Mouse (Mus musculus): ENCODE measurements around the gene Polr3h. TPM values are rescaled to one million over a fixed set of nuclear protein-coding genes. Genes with fewer than 3 reads are reported as not detected.

Gene Polr3h
- total and polyA plus RNA-seq, 3 experiments = 40.5 to 224 (median 59.3) TPM

DNA sequence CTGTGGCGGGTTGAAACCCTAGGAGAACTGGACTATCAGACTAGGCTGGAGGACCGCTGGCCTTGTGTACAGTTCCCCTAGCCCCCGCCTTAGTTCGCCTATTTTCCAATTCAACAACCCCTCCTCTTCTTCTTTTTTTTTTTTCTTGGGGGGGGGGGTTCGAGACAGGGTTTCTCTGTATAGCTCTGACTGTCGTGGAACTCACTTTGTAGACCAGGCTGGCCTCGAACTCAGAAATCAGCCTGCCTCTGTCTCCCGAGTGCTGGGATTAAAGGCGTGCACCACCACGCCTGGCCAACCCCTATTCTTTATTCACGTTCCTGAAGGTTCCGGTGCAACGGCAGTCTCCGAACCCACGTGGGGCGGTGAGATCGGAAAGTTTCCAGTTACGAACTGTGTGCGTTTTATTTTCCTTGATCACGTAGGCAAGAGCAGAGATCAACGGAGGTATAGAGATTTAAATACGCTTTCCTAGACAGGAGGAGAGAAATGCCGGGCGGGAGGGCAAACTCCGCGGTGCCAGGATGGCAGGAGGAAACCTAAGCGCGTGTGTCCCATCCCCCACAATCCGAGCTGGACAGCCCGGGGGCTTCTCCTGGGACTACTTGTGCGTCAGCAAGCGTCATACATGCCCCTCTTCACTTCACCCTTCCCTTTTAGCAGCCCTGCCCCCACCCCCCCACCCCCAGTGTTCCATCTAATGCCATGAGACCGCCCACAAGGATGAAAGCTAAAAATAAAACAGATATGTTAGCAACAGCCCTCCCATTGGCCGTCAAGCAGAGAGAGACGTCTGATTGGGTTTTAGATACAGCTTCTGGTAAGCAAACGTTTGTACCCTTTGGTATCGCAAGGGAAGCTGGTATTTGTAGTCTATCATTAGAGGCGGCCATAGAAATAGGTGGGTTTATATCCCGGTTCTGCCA, 66.4 kb downstream of the Polr3h start (continued):
- TF ChIP-seq TBP (conservative IDR thresholded peaks at IDR 0.05; ENCODE audit: low read depth, low read length) (0 out of 2 replicates have a peak, but pooled peaks have one; percentile 39), CHD2 (IDR thresholded peaks at IDR 0.05; ENCODE audit: low read length) (peak; percentile 91), RAD21 (IDR thresholded peaks at IDR 0.05; ENCODE audit: low read depth, low read length) (no peak), BHLHE40 (IDR thresholded peaks at IDR 0.05; ENCODE audit: low read depth, low read length) (peak; percentile 90)

DNA sequence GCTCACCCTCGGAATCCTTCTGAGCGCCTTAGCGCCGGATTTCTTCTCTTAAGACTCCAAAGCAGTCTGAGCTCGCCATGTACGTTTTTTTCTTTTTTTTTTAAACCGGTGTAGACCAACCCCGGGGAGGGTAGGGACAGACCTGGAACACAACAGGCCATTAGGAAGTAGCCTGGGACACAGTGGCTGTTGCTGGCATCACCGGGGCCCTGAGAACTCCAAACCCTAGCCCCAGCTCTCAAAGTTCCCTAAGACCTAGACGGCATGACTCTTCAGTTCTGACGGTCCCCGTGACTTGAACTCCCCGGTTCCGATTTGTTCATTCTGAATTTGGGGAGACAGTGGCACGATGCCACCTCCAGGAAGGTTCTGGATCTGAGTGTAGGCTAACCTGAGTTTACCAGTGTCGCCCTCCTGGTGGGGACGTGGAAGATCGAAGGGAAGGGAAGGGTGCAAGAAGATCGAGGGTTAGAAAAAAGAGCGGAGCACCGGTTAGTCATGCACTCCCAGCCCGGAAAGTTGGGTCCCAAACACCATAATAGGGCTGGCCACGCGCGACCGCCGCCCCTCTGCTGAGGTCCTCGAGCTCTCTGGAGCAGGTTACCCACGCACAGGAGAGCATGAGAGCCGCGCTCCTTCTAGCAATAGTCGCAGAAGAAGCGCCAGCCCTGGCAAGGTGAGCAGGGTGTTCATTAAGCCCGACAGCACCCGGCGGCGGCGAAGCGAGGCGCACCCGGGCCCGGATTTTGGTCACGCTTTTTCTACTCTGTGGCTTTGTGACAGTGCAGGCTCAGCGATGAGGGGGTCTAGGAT, 67.3 kb downstream of the Polr3h start, which contains the start of gene Tob2:
Gene Tob2, minus strand, starts transcription at position 280 of the 813 bp plus-strand sequence.
- Histone ChIP-seq H3K36me3 (replicated peaks in 1 of 2; ENCODE audit: control insufficient read depth in 1 of 2, insufficient read depth in 1 of 2, low read length in 1 of 2) (peaks cover 0 to 17% of the 10 kb centered on the region in 2 experiments), H3K27ac (ENCODE audit: insufficient read depth, low read depth) (peak within 1 kb of the TSS; percentile 86), H3K4me2 (ENCODE audit: insufficient read depth, low read depth, poor library complexity, severe bottlenecking) (peak within 1 kb of the TSS; percentile 58), H3K4me1 (ENCODE audit: control insufficient read depth in 1 of 2, insufficient read depth in 2 of 2) (peaks cover 3 to 22% of the 10 kb centered on the region in 2 experiments; a peak in 2 of 4 replicates), H3K4me3 (replicated peaks in 1 of 3; ENCODE audit: low read depth in 2 of 3, low read length in 2 of 3, poor library complexity in 1 of 3) (peak within 1 kb of the TSS; percentile 74 to 89 (median 89)), H3K9ac (ENCODE audit: insufficient read depth, low read depth) (peak within 1 kb of the TSS; percentile 85), H3K27me3 (replicated peaks) (no peaks in the 10 kb centered on the region), H3K79me2 (replicated peaks; ENCODE audit: control insufficient read depth, extremely low read depth, insufficient read depth, poor library complexity, severe bottlenecking) (peaks cover 37% of the 10 kb centered on the region), H3K9me3 (replicated peaks; ENCODE audit: low read length) (no peaks in the 10 kb centered on the region)
- peak; percentile 70 for TF ChIP-seq ZNF384 (IDR thresholded peaks at IDR 0.05; ENCODE audit: low read depth, low read length)
- TF ChIP-seq E2F4 (IDR thresholded peaks at IDR 0.05; ENCODE audit: insufficient replicate concordance, low read depth, low read length) = no peak
- 0 out of 2 replicates have a peak, but pooled peaks have one; percentile 2 for TF ChIP-seq RCOR1 (conservative IDR thresholded peaks at IDR 0.05; ENCODE audit: low read depth, low read length)
- in situ Hi-C loops (cut with MboI; ENCODE audit: low pct_ligation_motif_present, low pct_unique_long_range_greater_than_20kb, low sequenced_read_pairs) = no loop called here
- dilution Hi-C loops (cut with MboI; ENCODE audit: extremely low pct_ligation_motif_present, extremely low pct_unique_long_range_greater_than_20kb, low sequenced_read_pairs) = no loop called here
- peak; percentile 53 for DNase-seq (ENCODE audit: extremely low read depth)

DNA sequence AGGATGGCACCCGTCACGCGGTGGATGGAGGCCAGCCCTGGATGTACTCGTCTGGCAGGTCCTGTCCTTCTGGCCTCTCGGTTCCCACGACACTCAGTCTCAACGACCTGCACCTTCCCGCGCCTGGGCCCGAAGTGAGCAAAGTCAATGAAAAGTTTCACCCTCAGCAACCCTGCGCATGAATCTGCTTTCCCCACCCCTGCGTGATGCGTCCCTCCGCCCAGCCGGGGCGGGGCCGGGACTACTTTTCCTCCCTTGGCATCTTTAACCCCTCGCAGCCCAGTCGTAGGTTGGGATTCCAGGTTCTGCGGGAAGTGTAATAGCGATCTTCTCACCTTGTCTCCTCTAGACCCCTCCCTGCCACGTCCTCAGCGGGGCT, 67.9 kb downstream of the Polr3h start:
- Histone ChIP-seq H3K9ac (ENCODE audit: insufficient read depth, low read depth) (peak overlapping the region; percentile 85), H3K9me3 (replicated peaks; ENCODE audit: low read length) (no peaks in the 10 kb centered on the region), H3K4me1 (ENCODE audit: control insufficient read depth in 1 of 2, insufficient read depth in 2 of 2) (peaks cover 3 to 22% of the 10 kb centered on the region in 2 experiments; a peak in 2 of 4 replicates), H3K27me3 (replicated peaks) (no peaks in the 10 kb centered on the region), H3K27ac (ENCODE audit: insufficient read depth, low read depth) (peak overlapping the region; percentile 86), H3K4me3 (replicated peaks in 1 of 3; ENCODE audit: low read depth in 2 of 3, low read length in 2 of 3, poor library complexity in 1 of 3) (peak overlapping the region; percentile 74 to 89 (median 89)), H3K79me2 (replicated peaks; ENCODE audit: control insufficient read depth, extremely low read depth, insufficient read depth, poor library complexity, severe bottlenecking) (peaks cover 38% of the 10 kb centered on the region), H3K4me2 (ENCODE audit: insufficient read depth, low read depth, poor library complexity, severe bottlenecking) (peak overlapping the region; percentile 58), H3K36me3 (replicated peaks in 1 of 2; ENCODE audit: control insufficient read depth in 1 of 2, insufficient read depth in 1 of 2, low read length in 1 of 2) (peaks cover 3 to 19% of the 10 kb centered on the region in 2 experiments)
- dilution Hi-C loops (cut with MboI; ENCODE audit: extremely low pct_ligation_motif_present, extremely low pct_unique_long_range_greater_than_20kb, low sequenced_read_pairs) = no loop called here
- in situ Hi-C loops (cut with MboI; ENCODE audit: low pct_ligation_motif_present, low pct_unique_long_range_greater_than_20kb, low sequenced_read_pairs) = no loop called here
- peak; percentile 88 for DNase-seq (ENCODE audit: extremely low read depth)
- no peak for TF ChIP-seq RAD21 (IDR thresholded peaks at IDR 0.05; ENCODE audit: low read depth, low read length)
- TF ChIP-seq POLR2AphosphoS2 (IDR thresholded peaks at IDR 0.05; ENCODE audit: low read depth, low read length) = peak; percentile 99
- peak; percentile 79; the same call in 1 of the 2 replicates for TF ChIP-seq ZNF384 (IDR thresholded peaks at IDR 0.05; ENCODE audit: low read depth, low read length)
- TF ChIP-seq HCFC1 (IDR thresholded peaks at IDR 0.05; ENCODE audit: low read depth, low read length) = peak; percentile 78
- TF ChIP-seq BHLHE40 (IDR thresholded peaks at IDR 0.05; ENCODE audit: low read depth, low read length) = peak; percentile 68
- TF ChIP-seq ZC3H11A (IDR thresholded peaks at IDR 0.05; ENCODE audit: low read depth, low read length) = no peak
- TF ChIP-seq GABPA (IDR thresholded peaks at IDR 0.05; ENCODE audit: insufficient replicate concordance, low read depth, low read length) = no peak
- peak; percentile 94 for TF ChIP-seq CHD2 (IDR thresholded peaks at IDR 0.05; ENCODE audit: low read length)
- no peak; the same call in none of the 2 replicates for TF ChIP-seq ELF1 (IDR thresholded peaks at IDR 0.05; ENCODE audit: low read depth, low read length)
- peak; percentile 98 for TF ChIP-seq SIN3A (IDR thresholded peaks at IDR 0.05; ENCODE audit: low read length)
- TF ChIP-seq ZKSCAN1 (IDR thresholded peaks at IDR 0.05; ENCODE audit: borderline replicate concordance, low read depth, low read length) = peak; percentile 76; the same call in 1 of the 2 replicates
- TF ChIP-seq MAX (IDR thresholded peaks at IDR 0.05; ENCODE audit: low read length) = peak; percentile 87
- peak; percentile 97 for TF ChIP-seq TBP (conservative IDR thresholded peaks at IDR 0.05; ENCODE audit: low read depth, low read length)
- no peak; the same call in 1 of the 2 replicates for TF ChIP-seq MAFK (IDR thresholded peaks at IDR 0.05; ENCODE audit: insufficient replicate concordance, low read length)
- TF ChIP-seq MXI1 (IDR thresholded peaks at IDR 0.05; ENCODE audit: low read depth, low read length) = peak; percentile 92
- no peak for TF ChIP-seq JUN (IDR thresholded peaks at IDR 0.05; ENCODE audit: insufficient read depth, low read depth, low read length)
- 0 out of 2 replicates have a peak, but pooled peaks have one; percentile 58 for TF ChIP-seq RCOR1 (conservative IDR thresholded peaks at IDR 0.05; ENCODE audit: low read depth, low read length)
- TF ChIP-seq MAZ (IDR thresholded peaks at IDR 0.05; ENCODE audit: low read depth, low read length) = peak; percentile 100
- TF ChIP-seq IRF4 (IDR thresholded peaks at IDR 0.05; ENCODE audit: low read depth, low read length) = peak; percentile 70; the same call in 1 of the 2 replicates
- TF ChIP-seq MEF2A (IDR thresholded peaks at IDR 0.05; ENCODE audit: borderline replicate concordance, low read depth, low read length) = peak; percentile 73
- TF ChIP-seq CHD1 (IDR thresholded peaks at IDR 0.05; ENCODE audit: low read depth, low read length) = 0 out of 2 replicates have a peak, but pooled peaks have one; percentile 21

All from CH12.LX (cell line).